Mouse (Mus musculus) erythroblast, adult 5-6 weeks (primary cell): Measurements from ENCODE around the gene Smad3. TPM values are rescaled to one million over a fixed set of nuclear protein-coding genes. Genes with fewer than 3 reads are reported as not detected.

Experiments
- ATAC-seq: replicated peaks from 2 replicates; pipeline ENCODE4 v1.8.0; 2016; ENCODE audit warnings: moderate number of reproducible peaks, mild to moderate bottlenecking, moderate TSS enrichment, inconsistent platforms; ENCODE audit not compliant: poor library complexity, low FRiP score, severe bottlenecking
- total RNA-seq, 2 experiments: library from RNA; stranded (forward) in 1 of 2; stranded (reverse) in 1 of 2; fragments of 150-400 nt in 1 of 2; fragments of 200-764, 138-1000 nt in 1 of 2; gene quantifications; 2 replicates each; pipeline versions ENCODE4 v1.2.3 to v1.2.4; 2015 to 2017; ENCODE audit warnings: low replicate concordance in 2 of 2

Gene Smad3
- total RNA-seq, 2 experiments from 2014 or later: 2.7 to 3.5 TPM

GRCm38 (mm10) chr9:63677621-63678020 is 80.2 kb downstream of the Smad3 start:
- ATAC-seq: no peak

DNA sequence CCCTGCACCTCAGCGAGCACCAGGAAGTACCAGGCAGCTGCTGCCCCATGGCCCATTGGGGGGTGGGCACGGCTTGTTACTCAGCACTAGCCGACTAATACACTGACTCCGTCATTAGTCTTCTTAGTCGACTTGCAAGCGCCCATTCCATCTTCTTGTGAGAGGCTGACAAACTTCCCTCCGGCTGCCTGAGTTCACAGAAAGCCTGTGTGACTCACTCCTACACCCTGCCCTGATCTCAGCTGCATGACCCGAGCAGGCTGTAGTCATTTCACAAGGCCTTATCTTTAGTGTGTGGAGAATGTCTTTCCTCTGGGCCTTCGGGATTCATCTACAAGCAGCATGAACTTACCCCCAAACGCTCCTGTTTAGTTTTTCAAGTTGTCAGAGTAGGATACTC is 83.2 kb downstream of the Smad3 start:
- ATAC-seq: no peak

- no peak for ATAC-seq
Observed at GRCm38 (mm10) chr9:63673494-63673805, 84.3 kb downstream of the Smad3 start.

DNA sequence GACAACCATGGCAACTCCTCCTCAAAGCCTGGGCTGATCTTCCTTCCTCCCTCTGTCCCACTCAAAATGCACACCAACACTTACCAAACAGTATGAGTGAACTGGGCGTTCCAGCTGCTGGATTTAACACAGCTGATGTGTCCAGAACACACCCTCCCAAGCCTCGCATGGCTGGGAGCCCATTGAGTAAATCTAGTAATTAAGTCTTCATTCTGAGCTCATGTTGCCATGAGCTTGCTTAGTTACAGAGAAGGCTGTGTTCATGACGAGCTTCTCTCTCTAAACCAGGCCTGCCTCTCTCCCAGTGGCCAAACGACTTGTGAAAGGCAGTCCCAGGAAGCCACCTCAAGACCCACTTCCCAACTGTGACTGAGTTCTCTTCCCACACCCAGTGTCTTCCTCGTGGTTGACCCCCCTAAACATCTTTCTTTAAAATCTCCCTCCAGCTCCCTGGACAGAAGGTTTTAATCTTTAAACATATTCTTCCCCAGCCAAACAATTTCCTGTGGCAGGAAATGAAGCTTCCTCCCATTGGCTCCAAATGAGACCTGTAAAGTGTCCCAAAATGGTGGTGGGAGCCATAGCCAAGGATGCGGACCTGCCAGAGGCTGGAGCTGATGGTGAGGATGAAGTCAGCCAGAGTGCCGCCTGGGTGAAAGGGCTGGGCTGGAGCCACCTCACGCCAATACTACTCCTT is 84.8 kb downstream of the Smad3 start:
- ATAC-seq: no peak

DNA sequence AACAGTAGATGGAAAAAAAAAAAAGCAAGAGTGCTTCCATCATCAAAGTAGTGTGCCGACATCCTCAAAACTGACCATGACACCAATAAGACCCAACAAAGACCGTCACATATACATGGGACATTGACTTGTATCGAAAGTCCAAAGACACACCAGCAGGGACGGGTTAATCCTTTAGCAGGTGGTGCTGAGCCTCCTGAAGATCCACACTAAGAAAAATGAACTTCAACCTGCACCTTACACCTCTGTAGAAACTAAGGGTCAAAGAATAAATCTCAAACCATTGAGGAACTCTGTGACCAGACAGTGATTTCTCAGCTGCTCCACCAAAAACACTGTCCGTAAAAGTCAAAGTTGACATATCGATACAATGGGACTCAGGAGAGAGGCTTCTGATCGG is 88.0 kb downstream of the Smad3 start:
- ATAC-seq: no peak

GRCm38 (mm10) chr9:63668621-63669020 is 89.2 kb downstream of the Smad3 start:
- no peak for ATAC-seq

GRCm38 (mm10) chr9:63667373-63667724 is 90.4 kb downstream of the Smad3 start:
- no peak for ATAC-seq

- no peak for ATAC-seq
Observed at GRCm38 (mm10) chr9:63666612-63667372, 91.0 kb downstream of the Smad3 start.

GRCm38 (mm10) chr9:63664792-63665646 is 92.8 kb downstream of the Smad3 start:
- ATAC-seq: no peak

DNA sequence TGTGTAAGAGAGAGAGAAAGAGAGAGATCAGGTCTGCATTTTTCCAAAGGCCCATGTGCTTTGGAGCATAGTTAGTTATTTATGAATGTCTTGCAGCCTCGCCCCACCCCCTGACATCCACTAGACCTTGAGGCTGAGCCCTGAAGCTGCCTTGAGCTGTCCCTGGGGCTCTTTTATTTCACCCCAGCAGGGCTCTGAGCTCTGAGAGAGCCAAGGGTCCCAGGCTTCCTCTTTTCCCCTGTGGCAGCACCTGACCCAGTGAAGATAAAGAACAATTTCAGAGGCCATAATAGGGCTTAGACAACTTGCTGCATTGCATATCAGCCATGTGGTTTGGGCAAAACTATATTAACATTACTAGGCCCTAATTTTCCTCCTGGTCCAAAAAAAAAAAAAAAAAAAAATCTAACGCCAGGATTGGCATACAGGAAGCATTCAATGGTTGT is 93.5 kb downstream of the Smad3 start:
- ATAC-seq: no peak

DNA sequence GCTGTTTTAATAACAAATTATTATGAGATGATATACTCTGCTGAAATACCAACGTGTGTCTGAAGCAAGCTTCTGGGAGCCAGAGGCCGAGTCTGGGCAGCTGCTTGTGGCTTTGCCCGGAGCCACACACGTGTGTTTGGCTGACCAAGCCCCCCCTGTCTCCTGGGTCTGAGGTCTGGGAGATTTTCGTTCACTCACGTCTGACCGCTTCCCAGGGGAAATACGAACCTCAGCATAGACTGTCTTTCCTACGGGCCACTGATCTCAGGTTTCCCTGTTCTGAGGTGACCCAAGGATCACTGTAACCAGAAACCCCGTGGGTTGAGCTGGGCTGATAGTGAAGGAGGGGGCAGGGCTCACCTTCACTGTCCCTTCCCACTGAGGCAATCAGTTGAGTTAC is 94.6 kb downstream of the Smad3 start:
- ATAC-seq: no peak

DNA sequence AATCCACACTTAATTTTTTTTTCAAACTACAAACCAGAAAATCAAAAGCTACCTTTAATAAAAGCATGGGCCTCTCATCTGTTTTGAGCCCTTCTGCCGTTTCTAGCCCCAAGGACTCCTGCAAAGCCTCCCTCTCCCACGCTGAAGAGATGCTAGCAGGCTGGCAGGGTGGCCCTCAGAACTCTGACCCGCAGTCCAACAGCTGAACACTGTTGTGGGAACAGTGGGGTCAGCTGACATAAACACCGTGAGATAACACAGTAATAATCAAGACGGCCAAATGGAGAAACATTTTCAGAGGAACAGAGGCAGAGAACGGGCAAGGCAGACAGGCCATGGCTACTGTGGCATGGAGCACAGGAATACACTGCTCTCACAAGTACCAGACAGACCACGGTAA is 95.0 kb downstream of the Smad3 start:
- no peak for ATAC-seq

DNA sequence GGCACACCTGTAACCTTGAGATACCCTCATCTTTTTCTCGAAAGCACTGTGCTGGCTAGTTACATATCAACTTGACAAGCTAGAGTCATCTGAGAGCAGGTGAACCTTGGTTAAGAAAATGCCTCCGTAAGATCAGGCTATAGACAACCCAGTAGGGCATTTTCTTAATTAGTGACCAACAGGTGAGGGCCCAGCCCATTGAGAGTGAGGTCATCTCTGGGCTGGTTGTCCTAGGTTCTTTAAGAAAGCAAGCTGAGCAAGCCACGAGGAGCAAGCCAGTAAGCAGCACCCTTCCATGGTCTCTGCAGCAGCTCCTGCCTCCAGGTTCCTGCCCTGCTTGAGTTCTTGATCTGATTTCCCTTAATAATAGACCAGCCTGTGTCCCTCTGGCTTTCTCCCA is 97.1 kb downstream of the Smad3 start:
- no peak for ATAC-seq

DNA sequence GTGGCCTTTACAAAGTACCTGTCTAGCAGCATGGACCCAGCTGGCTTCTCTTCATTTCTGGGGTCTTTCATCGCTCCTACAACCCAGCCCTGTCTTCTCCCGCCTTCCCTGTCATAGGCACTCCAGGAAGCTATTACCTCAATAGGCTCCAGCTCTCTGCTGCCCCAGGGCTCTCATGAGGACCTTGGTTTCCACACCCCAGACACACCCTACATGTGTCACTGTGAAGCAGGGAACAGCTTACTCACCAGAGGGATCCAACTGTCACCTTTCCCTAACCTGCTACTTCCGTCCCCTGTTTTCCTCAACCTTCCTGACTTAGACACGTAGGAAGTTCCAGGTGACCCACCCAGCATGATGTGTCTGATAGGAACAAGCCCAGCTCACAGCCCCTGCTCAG is 97.7 kb downstream of the Smad3 start:
- ATAC-seq: no peak

- ATAC-seq: no peak
Observed at GRCm38 (mm10) chr9:63658970-63659371, 98.8 kb downstream of the Smad3 start.

GRCm38 (mm10) chr9:63658436-63658835 is 99.4 kb downstream of the Smad3 start:
- ATAC-seq: no peak

DNA sequence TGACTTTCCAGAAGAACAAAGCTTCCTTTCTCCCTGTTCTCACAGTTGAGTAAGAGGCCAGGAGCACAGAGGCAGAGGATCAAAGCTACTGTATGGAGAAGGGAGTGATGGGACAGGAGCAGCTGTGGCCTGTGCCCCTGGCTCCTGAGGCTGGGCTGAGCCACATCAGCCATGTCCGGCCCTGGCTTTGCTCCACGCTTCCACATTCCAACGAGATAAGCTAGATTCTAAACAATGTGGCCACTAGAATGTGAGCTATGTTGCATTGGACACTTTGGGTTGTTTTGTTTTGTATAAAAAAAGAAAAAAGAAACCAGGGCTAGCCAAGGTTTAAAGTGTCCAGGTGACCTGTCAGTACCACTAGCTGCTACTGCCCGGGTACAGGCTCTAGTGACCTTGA is 100.6 kb downstream of the Smad3 start:
- ATAC-seq: no peak

- no peak for ATAC-seq
Observed at GRCm38 (mm10) chr9:63655092-63655491, 102.7 kb downstream of the Smad3 start.

GRCm38 (mm10) chr9:63654575-63654974 is 103.2 kb downstream of the Smad3 start:
- no peak for ATAC-seq

DNA sequence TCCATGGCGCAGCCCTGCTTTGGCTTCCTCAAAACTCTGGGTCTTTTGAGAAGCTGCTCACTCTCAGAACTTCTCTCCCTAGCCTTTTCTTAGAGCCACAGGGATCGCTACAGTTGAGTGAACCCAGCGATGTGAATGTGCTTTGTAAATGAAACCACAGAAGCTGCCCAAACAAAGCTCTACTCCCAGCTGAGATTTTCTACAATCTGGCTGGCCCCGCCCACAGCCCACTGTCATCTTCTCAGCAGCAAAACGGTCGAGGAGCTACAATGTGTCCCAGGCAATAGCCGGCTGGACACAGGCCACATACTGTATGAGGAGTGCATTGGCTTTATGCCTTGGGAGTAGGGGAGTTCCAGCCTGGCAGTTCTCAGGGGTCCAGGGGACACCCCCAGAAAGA is 104.1 kb downstream of the Smad3 start:
- ATAC-seq: no peak

DNA sequence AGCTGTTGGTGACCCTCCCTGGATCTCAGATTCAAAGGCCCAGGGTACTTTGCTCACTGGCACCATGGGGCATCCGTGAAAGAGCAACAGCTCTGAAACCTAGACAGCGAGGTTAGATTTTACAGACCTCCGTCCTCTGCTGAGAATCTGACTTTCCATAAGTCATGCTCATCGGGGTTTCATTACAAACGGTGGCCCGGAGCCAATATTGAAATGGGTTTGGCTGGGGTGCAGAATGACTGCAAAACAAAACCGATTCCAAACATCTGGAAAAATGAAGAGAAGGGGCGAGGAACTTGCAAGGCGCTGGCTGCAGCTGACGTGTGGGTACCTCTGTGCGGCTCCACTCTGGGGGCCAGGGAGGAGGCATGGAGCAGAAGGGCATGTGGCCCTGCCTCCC is 106.2 kb downstream of the Smad3 start:
- ATAC-seq: no peak
